Mouse (Mus musculus): Measurements from ENCODE around the gene Kif4.

- TF ChIP-seq CTCF (IDR thresholded peaks at IDR 0.05; ENCODE audit: low read depth, low read length) (no peak), POLR2A (IDR thresholded peaks at IDR 0.05; ENCODE audit: borderline replicate concordance, low read depth, low read length) (no peak)
Measured at GRCm38 (mm10) chrX:100599755-100600154, 25.8 kb upstream of the Kif4 start.
